Mouse (Mus musculus) kidney, postnatal 0 days (tissue): Measurements from ENCODE around the gene Rps15. TPM values are rescaled to one million over a fixed set of nuclear protein-coding genes. Genes with fewer than 3 reads are reported as not detected.

Experiments used
- ATAC-seq: fragments of 200-750 bp; cut with Nextera tagmentation; replicated peaks from 2 replicates; pipeline ENCODE4 v1.8.0; 2017; ENCODE audit warnings: low read depth, moderate number of reproducible peaks, moderate TSS enrichment, moderate library complexity; ENCODE audit not compliant: low FRiP score
- DNase-seq: peaks from one replicate; pipeline ENCODE4 v3.0.0-alpha.2; 2016; ENCODE audit warnings: low spot score
- H3K27ac ChIP-seq: fragments of 300-500 bp; sonication (generic); 2 replicates; pipeline ENCODE4 v1.5.1; 2014; ENCODE audit warnings: mild to moderate bottlenecking
- H3K27me3 ChIP-seq: fragments of 300-500 bp; sonication (generic); 2 replicates; pipeline ENCODE4 v1.6.1; 2014; ENCODE audit warnings: low read length, mixed read lengths; ENCODE audit not compliant: insufficient read depth
- H3K36me3 ChIP-seq: fragments of 300-500 bp; sonication (generic); 2 replicates; pipeline ENCODE4 v1.6.1; 2014; ENCODE audit warnings: low read length, mixed read lengths; ENCODE audit not compliant: insufficient read depth
- H3K4me1 ChIP-seq: fragments of 300-500 bp; sonication (generic); replicated peaks from 2 replicates; pipeline ENCODE4 v1.6.1; 2014; ENCODE audit warnings: antibody characterized with exemption, low read length, mixed read lengths; ENCODE audit not compliant: insufficient read depth
- H3K4me2 ChIP-seq: fragments of 300-500 bp; sonication (generic); 2 replicates; pipeline ENCODE4 v1.6.1; 2014; ENCODE audit warnings: mild to moderate bottlenecking, low read length, moderate library complexity, mixed read lengths
- H3K4me3 ChIP-seq: fragments of 300-500 bp; sonication (generic); replicated peaks from 2 replicates; pipeline ENCODE4 v1.5.1; 2014; ENCODE audit warnings: low read depth, low read length
- H3K9ac ChIP-seq: fragments of 300-500 bp; sonication (generic); 2 replicates; pipeline ENCODE4 v1.6.1; 2014; ENCODE audit warnings: low read depth, low read length
- H3K9me3 ChIP-seq: fragments of 300-500 bp; sonication (generic); replicated peaks from 2 replicates; pipeline ENCODE4 v1.6.1; 2016; ENCODE audit warnings: low read length, inconsistent platforms, mixed read lengths
- CTCF ChIP-seq: IDR thresholded peaks from 2 replicates; pipeline ENCODE4 v1.5.1; 2016; ENCODE audit warnings: antibody characterized with exemption, low read depth, mild to moderate bottlenecking, moderate library complexity
- WGBS: fragments of 180-500 bp; shearing (Covaris S2); extraction: QIAGEN DNeasy Blood & Tissue Kit; methylation state at CpG from one replicate; pipeline ENCODE4 v1.1.7; 2014; 5-methylcytosine and 5-hydroxymethylcytosine counted together
- polyA plus RNA-seq: library from polyadenylated mRNA; unstranded; fragments of >200 nt; fragmentation: Nextera tagmentation; extraction: Ambion mirVana; gene quantifications from 2 replicates; pipeline ENCODE4 v1.2.1, GENCODE M21; 2015

The Rps15 gene
- polyA plus RNA-seq, 1 experiment from 2014 or later = 1,069 TPM

DNA sequence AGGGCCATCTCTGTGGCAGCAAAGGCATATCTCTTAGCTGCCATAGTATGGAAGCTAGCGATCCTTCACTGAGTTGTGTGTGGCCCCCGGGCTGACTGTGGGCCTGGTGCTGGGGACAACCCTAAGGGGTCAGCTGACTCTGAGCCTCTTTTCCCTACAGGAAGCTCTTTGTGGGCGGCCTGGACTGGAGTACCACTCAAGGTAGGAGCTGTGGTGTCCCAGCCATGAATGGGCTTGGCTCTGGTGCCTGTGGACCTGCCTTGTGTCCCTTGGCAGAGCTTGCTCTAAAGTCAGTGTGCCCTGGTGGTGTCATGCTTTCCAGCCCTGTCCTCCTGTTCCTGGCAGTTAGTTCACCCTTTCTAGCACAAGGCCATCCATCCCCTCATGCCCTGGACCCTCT is 18.4 kb upstream of the Rps15 start:
- WGBS = 82% methylated on average over 3 of the region's 3 CpGs
- ATAC-seq (no peak), DNase-seq (no peak)
- Histone ChIP-seq H3K4me2 (no peak overlapping the region), H3K27me3 (no peaks in the 10 kb centered on the region), H3K9me3 (no peaks in the 10 kb centered on the region), H3K27ac (no peak overlapping the region), H3K36me3 (peaks cover 39% of the 10 kb centered on the region), H3K4me3 (no peak overlapping the region), H3K9ac (no peak overlapping the region), H3K4me1 (peaks cover 9% of the 10 kb centered on the region; the same call in 1 of the 2 replicates)
- TF ChIP-seq CTCF = no peak

DNA sequence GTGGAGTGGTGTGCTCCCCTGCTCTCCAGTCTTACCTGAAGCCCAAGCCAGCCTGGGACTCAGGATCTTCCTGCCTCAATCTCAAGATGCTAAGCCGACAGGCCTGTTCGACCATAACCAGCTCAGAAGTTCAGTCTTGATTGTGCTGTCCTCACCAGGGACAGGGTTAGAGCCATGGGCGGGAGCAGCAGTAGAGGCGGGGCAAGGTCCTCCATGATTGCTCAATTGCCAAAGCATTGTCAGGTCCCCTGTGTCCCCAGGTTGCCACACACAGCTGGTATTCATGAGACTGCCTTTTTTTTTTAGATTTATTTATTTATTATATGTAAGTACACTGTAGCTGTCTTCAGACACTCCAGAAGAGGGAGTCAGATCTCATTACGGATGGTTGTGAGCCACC is 16.0 kb upstream of the Rps15 start:
- H3K36me3 ChIP-seq = peaks cover 56% of the 10 kb centered on the region
- no peaks in the 10 kb centered on the region for H3K27me3 ChIP-seq
- no peak overlapping the region for H3K4me2 ChIP-seq
- ATAC-seq = no peak
- no peaks in the 10 kb centered on the region for H3K9me3 ChIP-seq
- H3K4me3 ChIP-seq = no peak overlapping the region
- no peak overlapping the region for H3K27ac ChIP-seq
- no peak for TF ChIP-seq CTCF
- H3K4me1 ChIP-seq = peaks cover 5% of the 10 kb centered on the region; the same call in 1 of the 2 replicates
- no peak for DNase-seq
- no peak overlapping the region for H3K9ac ChIP-seq
- WGBS = 82% methylated on average over 5 of the region's 5 CpGs

GRCm38 (mm10) chr10:80278390-80278789 is 13.9 kb upstream of the Rps15 start:
- Histone ChIP-seq H3K36me3 (peaks cover 62% of the 10 kb centered on the region), H3K9ac (no peak overlapping the region), H3K4me1 (no peaks in the 10 kb centered on the region), H3K4me2 (no peak overlapping the region), H3K9me3 (no peaks in the 10 kb centered on the region), H3K4me3 (no peak overlapping the region), H3K27me3 (no peaks in the 10 kb centered on the region), H3K27ac (no peak overlapping the region)
- whole genome bisulfite sequencing = 89% methylated on average over 9 of the region's 9 CpGs
- no peak for TF ChIP-seq CTCF
- DNase-seq (no peak), ATAC-seq (no peak)

DNA sequence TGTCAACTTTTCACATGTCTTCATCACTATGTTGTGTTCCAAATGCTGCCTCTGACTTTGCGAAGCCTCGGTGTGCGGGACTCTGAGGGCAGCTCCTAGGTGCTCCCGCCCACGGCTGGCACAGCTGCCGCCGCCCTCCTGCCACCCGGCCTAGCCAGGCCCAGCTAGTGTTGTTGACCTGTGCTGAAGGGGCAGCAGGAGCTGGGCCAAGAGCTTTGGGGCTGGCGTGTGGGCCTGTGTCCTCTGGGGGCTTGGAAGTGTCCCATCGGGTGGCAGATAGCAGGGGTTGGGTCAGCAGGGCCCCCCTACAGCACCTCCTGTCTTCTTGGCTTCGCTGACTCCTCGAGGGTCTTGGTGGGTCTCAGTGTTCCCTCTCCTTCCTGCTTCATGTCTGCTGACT is 13.0 kb upstream of the Rps15 start:
- DNase-seq (no peak), ATAC-seq (no peak)
- no peaks in the 10 kb centered on the region for H3K27me3 ChIP-seq
- 0 out of 2 replicates have a peak overlapping the region, but pooled peaks have one; percentile 25 for H3K27ac ChIP-seq
- H3K9me3 ChIP-seq = no peaks in the 10 kb centered on the region
- no peaks in the 10 kb centered on the region for H3K4me1 ChIP-seq
- 83% methylated on average over 12 of the region's 12 CpGs for WGBS
- no peak overlapping the region for H3K4me3 ChIP-seq
- H3K4me2 ChIP-seq = no peak overlapping the region
- peaks cover 69% of the 10 kb centered on the region for H3K36me3 ChIP-seq
- no peak for TF ChIP-seq CTCF
- H3K9ac ChIP-seq = no peak overlapping the region

- H3K9me3 ChIP-seq = no peaks in the 10 kb centered on the region
- H3K27ac ChIP-seq = peak overlapping the region; percentile 82
- no peaks in the 10 kb centered on the region for H3K27me3 ChIP-seq
- ATAC-seq (peak; percentile 65), DNase-seq (peak; percentile 47)
- H3K9ac ChIP-seq = 0 out of 2 replicates have a peak overlapping the region, but pooled peaks have one; percentile 20
- H3K4me2 ChIP-seq = no peak overlapping the region
- H3K4me3 ChIP-seq = no peak overlapping the region
- peaks cover 74% of the 10 kb centered on the region for H3K36me3 ChIP-seq
- H3K4me1 ChIP-seq = no peaks in the 10 kb centered on the region
- TF ChIP-seq CTCF = no peak
- WGBS = 25% methylated on average over 7 of the region's 7 CpGs
These were observed 10.9 kb upstream of the Rps15 start for GRCm38 (mm10) chr10:80281304-80281703.

DNA sequence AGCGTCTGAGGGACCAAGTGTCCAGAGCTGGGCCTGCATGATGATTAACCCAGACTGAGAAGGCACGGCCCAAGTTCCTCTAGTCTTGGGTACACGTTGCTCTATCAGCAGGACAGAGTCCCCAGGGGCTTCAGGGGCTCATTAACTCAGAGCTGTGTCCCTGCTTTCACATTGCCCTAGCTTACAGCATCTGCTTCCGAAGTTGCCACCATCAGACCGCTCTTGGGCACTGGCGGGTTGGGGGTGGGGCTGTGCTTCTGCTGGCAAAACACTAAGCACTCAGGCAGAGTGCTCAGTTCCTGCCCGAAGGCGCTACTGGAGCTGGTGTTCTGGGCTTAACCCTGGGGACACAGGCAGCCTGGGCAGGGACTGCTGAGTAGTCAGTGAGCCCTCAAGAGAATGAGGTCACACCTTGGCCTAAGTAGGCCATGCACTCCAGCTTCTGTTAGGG is 10.3 kb upstream of the Rps15 start:
- DNase-seq (peak; percentile 27), ATAC-seq (peak; percentile 66)
- no peak overlapping the region for H3K4me2 ChIP-seq

More for the DNA sequence above, 10.3 kb upstream of the Rps15 start:
- no peaks in the 10 kb centered on the region for H3K27me3 ChIP-seq
- H3K9me3 ChIP-seq = no peaks in the 10 kb centered on the region
- H3K9ac ChIP-seq = 0 out of 2 replicates have a peak overlapping the region, but pooled peaks have one; percentile 20
- no peaks in the 10 kb centered on the region for H3K4me1 ChIP-seq
- 62% methylated on average over 8 of the region's 8 CpGs for WGBS
- peaks cover 75% of the 10 kb centered on the region for H3K36me3 ChIP-seq
- no peak overlapping the region for H3K4me3 ChIP-seq
- H3K27ac ChIP-seq = peak overlapping the region; percentile 82
- no peak for TF ChIP-seq CTCF
